ENCODE assay signal across 18 mouse cellular contexts in the genomic region with DNA sequence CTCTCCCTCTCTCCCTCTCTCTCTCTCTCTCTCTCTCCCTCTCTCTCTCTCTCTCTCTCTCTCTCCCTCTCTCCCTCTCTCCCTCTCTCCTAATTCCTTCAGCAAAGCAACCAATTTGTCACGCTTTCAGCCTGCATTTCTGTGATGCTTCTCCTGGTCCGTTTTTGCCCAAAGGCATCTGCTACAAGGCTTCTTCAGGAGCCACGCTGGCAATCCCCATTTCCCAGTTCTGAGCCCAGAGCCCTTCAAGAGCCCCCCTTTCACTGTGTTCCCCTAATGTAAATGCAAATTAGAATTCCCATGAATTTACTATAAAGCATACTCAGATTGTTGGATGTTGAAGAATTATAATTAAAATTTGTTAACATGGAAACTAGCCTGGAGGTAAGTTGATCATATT.
"Had no signal": no experiment of that assay in that cellular context is flagged by ENCODE, and none has a peak within 500 bp of the region (broad histone marks: within the 10 kb centered on the region; RNA-seq: fewer than 3 reads in every experiment).

No protein-coding gene starts in this region.

- DNase-seq: liver, embryonic 13.5 days; liver, postnatal 0 days; lung, adult 2 months; lung, postnatal 14 days; lung, postnatal 36 days; right cerebral cortex, postnatal 14 days; thymus, adult 2 months; thymus, postnatal 25 days; thymus, postnatal 4 days had no signal

- H3K9ac ChIP-seq: liver, embryonic 13.5 days; liver, embryonic 15.5 days; liver, postnatal 0 days; lung, embryonic 15.5 days; neural tube, embryonic 12.5 days; stomach, embryonic 15.5 days had no signal

- H3K4me2 ChIP-seq: liver, embryonic 11.5 days; liver, embryonic 13.5 days; liver, embryonic 15.5 days; lung, embryonic 15.5 days; neural tube, embryonic 12.5 days; stomach, embryonic 15.5 days had no signal

- ATAC-seq: liver, postnatal 0 days; lung, postnatal 0 days had no signal

- H3K4me1 ChIP-seq: liver, embryonic 13.5 days; liver, embryonic 15.5 days; lung, embryonic 15.5 days; megakaryocyte, embryonic 14.5 days; neural tube, embryonic 12.5 days; stomach, embryonic 15.5 days had no signal

- H3K36me3 ChIP-seq: liver, embryonic 13.5 days; liver, embryonic 15.5 days; lung, embryonic 15.5 days; neural tube, embryonic 12.5 days; stomach, embryonic 15.5 days had no signal

- H3K27me3 ChIP-seq: liver, embryonic 13.5 days; liver, embryonic 15.5 days; lung, embryonic 15.5 days; megakaryocyte, embryonic 14.5 days; neural tube, embryonic 12.5 days; stomach, embryonic 15.5 days had no signal

- H3K9me3 ChIP-seq: liver, embryonic 15.5 days; lung, embryonic 15.5 days; neural tube, embryonic 12.5 days; stomach, embryonic 15.5 days had no signal

- H3K4me3 ChIP-seq: liver, embryonic 13.5 days; liver, embryonic 15.5 days; lung, embryonic 15.5 days; megakaryocyte, embryonic 14.5 days; neural tube, embryonic 12.5 days; stomach, embryonic 15.5 days had no signal

- H3K27ac ChIP-seq: liver, embryonic 13.5 days; liver, embryonic 15.5 days; lung, embryonic 15.5 days; macrophage; neural tube, embryonic 12.5 days; stomach, embryonic 15.5 days; stomach, postnatal 0 days had no signal
